Mouse (Mus musculus) cerebellum, adult (tissue): ENCODE results near the gene Anpep.

Source experiments
- ATAC-seq: cut with Nextera tagmentation; 2 replicates; pipeline ENCODE4 v1.9.2; 2017; ENCODE audit warnings: mild to moderate bottlenecking, moderate library complexity, mixed read lengths; ENCODE audit not compliant: insufficient number of reproducible peaks, low FRiP score, low TSS enrichment

Anpep gene

GRCm38 (mm10) chr7:79867861-79868260 is 7.0 kb upstream of the Anpep start:
- ATAC-seq: no peak

GRCm38 (mm10) chr7:79866294-79867000 is 5.6 kb upstream of the Anpep start:
- ATAC-seq: no peak

- ATAC-seq: no peak
These were observed 935 bp upstream of the Anpep start for GRCm38 (mm10) chr7:79861794-79862193.

- ATAC-seq: no peak
These were observed 1.8 kb downstream of the Anpep start for GRCm38 (mm10) chr7:79858956-79859630.

- no peak for ATAC-seq
These were observed 2.5 kb downstream of the Anpep start for GRCm38 (mm10) chr7:79858202-79858934.

GRCm38 (mm10) chr7:79856305-79856704 is 4.6 kb downstream of the Anpep start:
- no peak for ATAC-seq

- no peak for ATAC-seq
These were observed 13.1 kb downstream of the Anpep start for GRCm38 (mm10) chr7:79847456-79848451.

GRCm38 (mm10) chr7:79846342-79846741 is 14.5 kb downstream of the Anpep start:
- ATAC-seq: no peak

GRCm38 (mm10) chr7:79844090-79844802 is 16.6 kb downstream of the Anpep start:
- ATAC-seq: no peak

- no peak for ATAC-seq
These were observed 18.7 kb downstream of the Anpep start for GRCm38 (mm10) chr7:79842163-79842562.

GRCm38 (mm10) chr7:79837247-79837646 is 23.6 kb downstream of the Anpep start:
- ATAC-seq: no peak

GRCm38 (mm10) chr7:79835196-79835595 is 25.7 kb downstream of the Anpep start:
- ATAC-seq: no peak

GRCm38 (mm10) chr7:79832980-79833379 is 27.9 kb downstream of the Anpep start:
- no peak for ATAC-seq

- no peak for ATAC-seq
These were observed 29.3 kb downstream of the Anpep start for GRCm38 (mm10) chr7:79831585-79831984.

GRCm38 (mm10) chr7:79831145-79831544 is 29.7 kb downstream of the Anpep start:
- ATAC-seq: no peak

- no peak for ATAC-seq
These were observed 32.5 kb downstream of the Anpep start for GRCm38 (mm10) chr7:79828341-79828740.

GRCm38 (mm10) chr7:79822092-79822695 is 38.7 kb downstream of the Anpep start:
- no peak for ATAC-seq

- no peak for ATAC-seq
These were observed 40.9 kb downstream of the Anpep start for GRCm38 (mm10) chr7:79819996-79820395.

- ATAC-seq: no peak
These were observed 41.3 kb downstream of the Anpep start for GRCm38 (mm10) chr7:79819515-79819914.
